Mouse (Mus musculus) right cerebral cortex, postnatal 4 days (tissue): ENCODE data around the gene Rhox3c.
"Not testable (repeated sequence)": the region's sequence is repeated elsewhere in the genome, so short reads cannot be mapped to it uniquely, and the experiment has no call there.

ENCODE experiments used
- DNase-seq: peaks from one replicate; pipeline ENCODE4 v3.0.0-alpha.2; 2022

Gene Rhox3c

DNA sequence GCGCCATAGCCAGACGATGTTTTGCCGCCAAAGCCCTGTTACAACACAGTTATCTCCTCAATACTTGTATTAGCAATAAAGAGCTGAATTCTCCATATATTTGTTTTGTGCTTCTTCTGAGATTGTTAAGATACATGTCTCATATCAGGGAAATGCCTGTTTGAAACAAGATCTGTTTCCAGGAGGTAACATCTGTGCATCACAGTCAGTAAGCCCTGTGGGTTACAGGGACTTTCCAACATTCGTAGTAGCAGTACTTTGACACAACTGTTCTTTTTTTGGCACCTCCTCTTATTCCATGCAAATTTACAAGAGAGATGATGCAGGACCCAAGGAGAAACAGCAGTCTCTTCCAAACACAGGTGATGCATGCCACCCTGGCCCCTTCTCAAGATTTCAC lies at the start of gene Rhox3c:
Gene Rhox3c, plus strand, starts transcription at position 301 of the 400 bp plus-strand sequence.
- DNase-seq, result not testable (repeated sequence)

DNA sequence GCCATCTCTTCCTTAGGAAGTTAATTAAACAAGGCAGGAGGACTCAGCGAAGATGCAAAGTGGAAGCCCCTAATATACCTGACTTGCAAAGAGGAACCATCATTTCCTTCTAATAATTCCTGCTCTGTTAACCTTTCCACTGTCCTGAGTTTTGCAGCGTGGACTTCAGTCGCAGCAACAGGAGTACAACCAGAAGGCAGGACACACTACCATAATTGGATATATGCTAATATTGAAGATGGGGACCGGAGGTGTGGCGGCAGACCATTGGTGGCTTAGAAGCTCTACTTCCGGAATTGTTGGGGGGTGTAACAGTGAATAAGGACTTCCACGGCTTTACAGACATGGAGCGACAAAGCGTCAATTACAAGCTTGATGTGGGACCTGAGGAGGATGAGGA lies 46.6 kb upstream of the Rhox3c start, which contains the start of gene Rhox2b:
Gene Rhox2b, plus strand, starts transcription at position 301 of the 400 bp plus-strand sequence.
- not testable (repeated sequence) for DNase-seq

DNA sequence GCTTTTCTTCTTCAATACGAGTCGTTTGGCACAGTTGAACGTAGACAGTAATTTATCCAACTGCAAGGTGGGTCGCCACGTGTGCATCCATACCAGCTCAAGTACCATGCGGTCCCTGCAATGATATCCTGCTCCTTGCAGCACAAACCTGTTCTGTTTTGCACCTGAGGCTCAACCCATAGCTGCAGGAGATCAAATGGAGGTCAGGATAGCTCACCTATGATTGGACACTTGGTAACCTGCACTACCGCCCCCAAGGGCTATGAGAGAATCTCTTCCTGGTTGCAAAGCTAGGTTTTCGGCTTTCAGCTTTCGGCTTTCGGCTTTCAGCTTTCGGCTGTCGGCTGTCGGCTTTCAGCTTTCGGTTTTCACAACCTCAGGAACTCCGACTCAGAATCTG lies 26.2 kb upstream of the Rhox3c start, which contains the start of gene Rhox4b:
Gene Rhox4b, plus strand, starts transcription at position 301 of the 400 bp plus-strand sequence.
- not testable (repeated sequence) for DNase-seq

DNA sequence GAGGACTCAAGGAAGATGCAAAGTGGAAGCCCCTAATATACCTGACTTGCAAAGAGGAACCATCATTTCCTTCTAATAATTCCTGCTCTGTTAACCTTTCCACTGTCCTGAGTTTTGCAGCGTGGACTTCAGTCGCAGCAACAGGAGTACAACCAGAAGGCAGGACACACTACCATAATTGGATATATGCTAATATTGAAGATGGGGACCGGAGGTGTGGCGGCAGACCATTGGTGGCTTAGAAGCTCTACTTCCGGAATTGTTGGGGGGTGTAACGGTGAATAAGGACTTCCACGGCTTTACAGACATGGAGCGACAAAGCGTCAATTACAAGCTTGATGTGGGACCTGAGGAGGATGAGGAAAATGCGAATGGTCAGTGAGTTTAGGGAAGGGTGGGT lies 5.0 kb upstream of the Rhox3c start, which contains the start of gene Rhox2c:
Gene Rhox2c, plus strand, starts transcription at position 301 of the 400 bp plus-strand sequence.
- not testable (repeated sequence) for DNase-seq

DNA sequence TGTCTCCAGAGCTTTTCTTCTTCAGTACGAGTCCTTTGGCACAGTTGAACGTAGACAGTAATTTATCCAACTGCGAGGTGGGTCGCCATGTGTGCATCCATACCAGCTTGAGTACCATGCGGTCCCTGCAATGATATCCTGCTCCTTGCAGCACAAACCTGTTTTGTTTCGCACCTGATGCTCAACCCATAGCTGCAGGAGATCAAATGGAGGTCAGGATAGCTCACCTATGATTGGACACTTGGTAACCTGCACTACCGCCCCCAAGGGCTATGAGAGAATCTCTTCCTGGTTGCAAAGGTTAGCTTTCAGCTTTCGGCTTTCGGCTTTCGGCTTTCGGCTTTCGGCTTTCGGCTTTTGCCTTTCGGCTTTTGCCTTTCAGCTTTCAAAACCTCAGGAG lies 21.7 kb downstream of the Rhox3c start, which contains the start of gene Rhox4c:
Gene Rhox4c, plus strand, starts transcription at position 301 of the 400 bp plus-strand sequence.
- DNase-seq, result not testable (repeated sequence)

DNA sequence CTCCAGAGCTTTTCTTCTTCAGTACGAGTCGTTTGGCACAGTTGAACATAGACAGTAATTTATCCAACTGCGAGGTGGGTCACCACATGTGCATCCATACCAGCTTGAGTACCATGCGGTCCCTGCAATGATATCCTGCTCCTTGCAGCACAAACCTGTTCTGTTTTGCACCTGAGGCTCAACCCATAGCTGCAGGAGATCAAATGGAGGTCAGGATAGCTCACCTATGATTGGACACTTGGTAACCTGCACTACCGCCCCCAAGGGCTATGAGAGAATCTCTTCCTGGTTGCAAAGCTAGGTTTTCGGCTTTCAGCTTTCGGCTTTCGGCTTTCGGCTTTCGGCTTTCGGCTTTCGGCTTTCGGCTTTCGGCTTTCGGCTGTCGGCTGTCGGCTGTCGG lies 55.7 kb downstream of the Rhox3c start, which contains the start of gene Rhox4d:
Gene Rhox4d, plus strand, starts transcription at position 301 of the 400 bp plus-strand sequence.
- not testable (repeated sequence) for DNase-seq
